Comparison of ENCODE assay signal across 20 mouse cellular contexts in genomic region chr2:173620645-173621044, GRCm38 (mm10). TPM values are rescaled to one million over a fixed set of nuclear protein-coding genes. Genes with fewer than 3 reads are reported as not detected.
DNase-seq lines count a peak whose midpoint lies in the region; ATAC-seq and TF ChIP-seq lines count a peak whose summit lies in the region.
"Had no signal": no experiment of that assay in that cellular context is flagged by ENCODE, and none has a peak within 500 bp of the region (broad histone marks: within the 10 kb centered on the region; RNA-seq: fewer than 3 reads in every experiment).

No protein-coding gene starts in this region.

- peak; percentile 1 for TF ChIP-seq CTCF in ES-Bruce4 (IDR thresholded peaks at IDR 0.05; ENCODE audit: low read depth, low read length)

- no peaks in the 10 kb centered on the region for H3K36me3 ChIP-seq in liver, embryonic 12.5 days
- no peaks in the 10 kb centered on the region for H3K36me3 ChIP-seq in ES-Bruce4 (ENCODE audit: control insufficient read depth, insufficient read depth, low read length, poor library complexity, severe bottlenecking)
- H3K36me3 ChIP-seq: embryonic facial prominence, embryonic 15.5 days; forebrain, embryonic 15.5 days; heart, embryonic 12.5 days; hindbrain, embryonic 10.5 days; liver, embryonic 13.5 days had no signal

- intact Hi-C loops in heart, postnatal 14 days (cut with DNase I) = no loop called here

- H3K4me3 ChIP-seq in liver, embryonic 12.5 days = no peak overlapping the region
- no peak overlapping the region for H3K4me3 ChIP-seq in ES-Bruce4 (ENCODE audit: low read depth, low read length)
- H3K4me3 ChIP-seq: embryonic facial prominence, embryonic 15.5 days; forebrain, embryonic 15.5 days; heart, embryonic 12.5 days; hindbrain, embryonic 10.5 days; liver, embryonic 13.5 days; myocyte had no signal

- no peak for TF ChIP-seq POLR2A in ES-Bruce4 (IDR thresholded peaks at IDR 0.05; ENCODE audit: insufficient read depth, low read length)

- H3K4me2 ChIP-seq in liver, embryonic 12.5 days = no peak overlapping the region
- H3K4me2 ChIP-seq: embryonic facial prominence, embryonic 15.5 days; forebrain, embryonic 15.5 days; heart, embryonic 12.5 days; liver, embryonic 13.5 days had no signal

- H3K9ac ChIP-seq in liver, embryonic 12.5 days = no peak overlapping the region
- no peak overlapping the region for H3K9ac ChIP-seq in ES-Bruce4 (ENCODE audit: low read depth, poor library complexity, severe bottlenecking)
- H3K9ac ChIP-seq: embryonic facial prominence, embryonic 15.5 days; forebrain, embryonic 15.5 days; heart, embryonic 12.5 days; liver, embryonic 13.5 days had no signal

- TF ChIP-seq EP300 in ES-Bruce4 (IDR thresholded peaks at IDR 0.05; ENCODE audit: insufficient read depth, low read depth, low read length) = no peak

- peak; percentile 83 for DNase-seq in heart, adult 11 months
- no peak for DNase-seq in heart, postnatal 14 days
- DNase-seq in liver = no peak
- DNase-seq in urinary bladder, postnatal 4 days (ENCODE audit: low spot score in 2 of 2) = no peak
- no peak for DNase-seq in right cerebral cortex, postnatal 4 days
- DNase-seq: cerebellum, adult 11-12 months; kidney, adult 18-20 months; liver, embryonic 13.5 days had no signal

- no peaks in the 10 kb centered on the region for H3K27me3 ChIP-seq in liver, embryonic 12.5 days (replicated peaks)
- no peaks in the 10 kb centered on the region for H3K27me3 ChIP-seq in ES-Bruce4 (ENCODE audit: control insufficient read depth, insufficient read depth, low read length, poor library complexity, severe bottlenecking)
- H3K27me3 ChIP-seq: embryonic facial prominence, embryonic 15.5 days; forebrain, embryonic 15.5 days; heart, embryonic 12.5 days; liver, embryonic 13.5 days; megakaryocyte, embryonic 14.5 days; Patski had no signal

- ATAC-seq in liver, embryonic 12.5 days = peak; percentile 30; the same call in 1 of the 2 replicates
- ATAC-seq in megakaryocyte-erythroid progenitor cell, adult 5-6 weeks (replicated peaks; ENCODE audit: low FRiP score, low TSS enrichment, poor library complexity, severe bottlenecking) = peak; percentile 62; the same call in 1 of the 2 replicates
- ATAC-seq: forebrain, embryonic 15.5 days; Patski had no signal

- H3K9me3 ChIP-seq in liver, embryonic 12.5 days (replicated peaks) = no peaks in the 10 kb centered on the region
- no peaks in the 10 kb centered on the region for H3K9me3 ChIP-seq in ES-Bruce4 (replicated peaks; ENCODE audit: control insufficient read depth, insufficient read depth, low read length, poor library complexity, severe bottlenecking)
- H3K9me3 ChIP-seq: embryonic facial prominence, embryonic 15.5 days; forebrain, embryonic 15.5 days; heart, embryonic 12.5 days; hindbrain, embryonic 10.5 days; liver, embryonic 13.5 days had no signal

- no peaks in the 10 kb centered on the region for H3K4me1 ChIP-seq in liver, embryonic 12.5 days
- H3K4me1 ChIP-seq in ES-Bruce4 (ENCODE audit: control insufficient read depth, insufficient read depth, low read length) = no peaks in the 10 kb centered on the region
- H3K4me1 ChIP-seq: embryonic facial prominence, embryonic 15.5 days; forebrain, embryonic 15.5 days; liver, embryonic 13.5 days had no signal

- no peak overlapping the region for H3K27ac ChIP-seq in liver, embryonic 12.5 days
- H3K27ac ChIP-seq in ES-Bruce4 (ENCODE audit: insufficient read depth, low read length) = no peak overlapping the region
- H3K27ac ChIP-seq: embryonic facial prominence, embryonic 15.5 days; forebrain, embryonic 15.5 days; liver, embryonic 13.5 days had no signal

- WGBS in liver, embryonic 12.5 days (ENCODE audit: insufficient replicate concordance) = 83% methylated on average over 4 of the region's 4 CpGs

RNA-seq across cellular contexts. Expression of gene Rab22a, which starts 38.9 kb away (rescaled TPM):
- total RNA-seq in heart, postnatal 14 days (2021) = 10 to 100 TPM; 30.1 to 30.2 TPM
- 21.5 and 25.6 TPM in 2 replicates for polyA plus RNA-seq in liver, embryonic 12.5 days (2016; fragmentation: Nextera tagmentation; extraction: Ambion mirVana)
- 21.0 and 27.7 TPM in 2 replicates for polyA plus RNA-seq in ES-Bruce4 (2011; ENCODE audit: insufficient read depth, insufficient read length, low read depth, missing spikeins)
- 18.1 and 20.7 TPM in 2 replicates for total RNA-seq in megakaryocyte-erythroid progenitor cell, adult 5-6 weeks (2014; fragmentation: Nextera tagmentation)
- 13.3 and 16.8 TPM in 2 replicates for total RNA-seq in megakaryocyte-erythroid progenitor cell, adult 5-6 weeks (2017)

RNA-seq across cellular contexts. Expression of gene Ankrd60, which starts 42.5 kb away (rescaled TPM):
- total RNA-seq in heart, postnatal 14 days (2021) = not detected
- not detected in 2 replicates for polyA plus RNA-seq in liver, embryonic 12.5 days (2016; fragmentation: Nextera tagmentation; extraction: Ambion mirVana)
- not detected in 2 replicates for polyA plus RNA-seq in ES-Bruce4 (2011; ENCODE audit: insufficient read depth, insufficient read length, low read depth, missing spikeins)
- total RNA-seq in megakaryocyte-erythroid progenitor cell, adult 5-6 weeks (2014; fragmentation: Nextera tagmentation) = not detected in 2 replicates
- not detected in 2 replicates for total RNA-seq in megakaryocyte-erythroid progenitor cell, adult 5-6 weeks (2017)
- total RNA-seq: gastrocnemius, adult 18-20 months; left cerebral cortex, postnatal 10 days had no signal
- polyA plus RNA-seq: embryonic facial prominence, embryonic 15.5 days; forebrain, embryonic 15.5 days; heart, embryonic 12.5 days; hindbrain, embryonic 10.5 days; liver, embryonic 13.5 days; myocyte; Patski had no signal
